Mouse (Mus musculus): ENCODE measurements at regions not wholly inside any gene's neighbourhood (a gene's known extent, or its start where the extent isn't known, plus 50 kb on each side); places are given as distances from the start of the nearest gene placed in this dataset.

- Histone ChIP-seq H3K9ac (replicated peaks) (no peak overlapping the region), H3K36me3 (replicated peaks; ENCODE audit: control insufficient read depth, insufficient read depth, low read depth) (no peaks in the 10 kb centered on the region), H3K27ac (no peak overlapping the region), H3K4me1 (replicated peaks; ENCODE audit: control insufficient read depth in 2 of 2, insufficient read depth in 2 of 2, low read length in 1 of 2) (no peaks in the 10 kb centered on the region), H3K9me3 (ENCODE audit: control insufficient read depth, low read length) (no peaks in the 10 kb centered on the region), H3K27me3 (ENCODE audit: control insufficient read depth, insufficient read depth, low read length) (no peaks in the 10 kb centered on the region), H3K4me2 (ENCODE audit: low read depth) (no peak overlapping the region), H3K4me3 (ENCODE audit: insufficient read depth in 1 of 2, low read depth in 2 of 2, low read length in 2 of 2) (no peak overlapping the region)
- TF ChIP-seq CTCF (IDR thresholded peaks at IDR 0.05; ENCODE audit: low read depth) (no peak), EP300 (IDR thresholded peaks at IDR 0.05; ENCODE audit: low read depth) (no peak)
- 69% methylated on average over 12 of the region's 12 CpGs for WGBS (ENCODE audit: insufficient replicate concordance)
- ATAC-seq (ENCODE audit: insufficient read depth) (no peak), DNase-seq (ENCODE audit: low read depth in 3 of 3, low spot score in 3 of 3) (no peak)
These were observed 300.0 kb upstream of the Tbx3 start for GRCm38 (mm10) chr5:119370481-119370880.

GRCm38 (mm10) chr5:119370931-119371330 lies 299.5 kb upstream of the Tbx3 start:
- no peaks in the 10 kb centered on the region for H3K27me3 ChIP-seq (ENCODE audit: control insufficient read depth, insufficient read depth, low read length)
- H3K9me3 ChIP-seq (ENCODE audit: control insufficient read depth, low read length) = no peaks in the 10 kb centered on the region
- 40% methylated on average over 16 of the region's 16 CpGs for WGBS (ENCODE audit: insufficient replicate concordance)
- no peak overlapping the region for H3K27ac ChIP-seq
- ATAC-seq (ENCODE audit: insufficient read depth) (no peak), DNase-seq (ENCODE audit: low read depth in 3 of 3, low spot score in 3 of 3) (no peak)
- H3K4me1 ChIP-seq (replicated peaks; ENCODE audit: control insufficient read depth in 2 of 2, insufficient read depth in 2 of 2, low read length in 1 of 2) = no peaks in the 10 kb centered on the region
- TF ChIP-seq EP300 (IDR thresholded peaks at IDR 0.05; ENCODE audit: low read depth) (no peak), CTCF (IDR thresholded peaks at IDR 0.05; ENCODE audit: low read depth) (no peak)
- H3K4me2 ChIP-seq (ENCODE audit: low read depth) = no peak overlapping the region
- H3K36me3 ChIP-seq (replicated peaks; ENCODE audit: control insufficient read depth, insufficient read depth, low read depth) = no peaks in the 10 kb centered on the region
- no peak overlapping the region for H3K9ac ChIP-seq (replicated peaks)
- no peak overlapping the region for H3K4me3 ChIP-seq (ENCODE audit: insufficient read depth in 1 of 2, low read depth in 2 of 2, low read length in 2 of 2)

GRCm38 (mm10) chr5:119373774-119374700 lies 296.4 kb upstream of the Tbx3 start:
- H3K9ac ChIP-seq (replicated peaks) = no peak overlapping the region
- 69% methylated on average over 24 of the region's 24 CpGs for WGBS (ENCODE audit: insufficient replicate concordance)
- TF ChIP-seq EP300 (IDR thresholded peaks at IDR 0.05; ENCODE audit: low read depth) (no peak), CTCF (IDR thresholded peaks at IDR 0.05; ENCODE audit: low read depth) (no peak)
- no peak overlapping the region for H3K4me2 ChIP-seq (ENCODE audit: low read depth)
- H3K36me3 ChIP-seq (replicated peaks; ENCODE audit: control insufficient read depth, insufficient read depth, low read depth) = no peaks in the 10 kb centered on the region
- DNase-seq (ENCODE audit: low read depth in 3 of 3, low spot score in 3 of 3) = no peak
- no peaks in the 10 kb centered on the region for H3K9me3 ChIP-seq (ENCODE audit: control insufficient read depth, low read length)
- peaks cover 0 to 4% of the 10 kb centered on the region in 2 experiments; a peak in 1 of 4 replicates for H3K4me1 ChIP-seq (replicated peaks; ENCODE audit: control insufficient read depth in 2 of 2, insufficient read depth in 2 of 2, low read length in 1 of 2)
- H3K27ac ChIP-seq = no peak overlapping the region
- H3K27me3 ChIP-seq (ENCODE audit: control insufficient read depth, insufficient read depth, low read length) = no peaks in the 10 kb centered on the region
- no peak for ATAC-seq (ENCODE audit: insufficient read depth)
- no peak overlapping the region for H3K4me3 ChIP-seq (ENCODE audit: insufficient read depth in 1 of 2, low read depth in 2 of 2, low read length in 2 of 2)

- H3K4me2 ChIP-seq (ENCODE audit: low read depth) = no peak overlapping the region
- no peaks in the 10 kb centered on the region for H3K27me3 ChIP-seq (ENCODE audit: control insufficient read depth, insufficient read depth, low read length)
- no peak overlapping the region for H3K4me3 ChIP-seq (ENCODE audit: insufficient read depth in 1 of 2, low read depth in 2 of 2, low read length in 2 of 2)
- H3K27ac ChIP-seq = no peak overlapping the region
- ATAC-seq (ENCODE audit: insufficient read depth) = no peak
- H3K9ac ChIP-seq (replicated peaks) = no peak overlapping the region
- H3K36me3 ChIP-seq (replicated peaks; ENCODE audit: control insufficient read depth, insufficient read depth, low read depth) = no peaks in the 10 kb centered on the region
- TF ChIP-seq CTCF (IDR thresholded peaks at IDR 0.05; ENCODE audit: low read depth) = no peak
- TF ChIP-seq EP300 (IDR thresholded peaks at IDR 0.05; ENCODE audit: low read depth) = no peak
- no peaks in the 10 kb centered on the region for H3K9me3 ChIP-seq (ENCODE audit: control insufficient read depth, low read length)
- 72% methylated on average over 3 of the region's 3 CpGs for WGBS (ENCODE audit: insufficient replicate concordance)
- peaks cover 0 to 4% of the 10 kb centered on the region in 2 experiments; a peak in 1 of 4 replicates for H3K4me1 ChIP-seq (replicated peaks; ENCODE audit: control insufficient read depth in 2 of 2, insufficient read depth in 2 of 2, low read length in 1 of 2)
- no peak for DNase-seq (ENCODE audit: low read depth in 3 of 3, low spot score in 3 of 3)
These were observed 295.6 kb upstream of the Tbx3 start for GRCm38 (mm10) chr5:119374861-119375260.

- no peak for DNase-seq (ENCODE audit: low read depth in 3 of 3, low spot score in 3 of 3)
- WGBS (ENCODE audit: insufficient replicate concordance) = 38% methylated on average over 8 of the region's 8 CpGs
- Histone ChIP-seq H3K9ac (replicated peaks) (no peak overlapping the region), H3K27ac (no peak overlapping the region), H3K27me3 (ENCODE audit: control insufficient read depth, insufficient read depth, low read length) (no peaks in the 10 kb centered on the region), H3K4me3 (ENCODE audit: insufficient read depth in 1 of 2, low read depth in 2 of 2, low read length in 2 of 2) (no peak overlapping the region), H3K4me1 (replicated peaks; ENCODE audit: control insufficient read depth in 2 of 2, insufficient read depth in 2 of 2, low read length in 1 of 2) (peaks cover 0 to 4% of the 10 kb centered on the region in 2 experiments; a peak in 1 of 4 replicates), H3K4me2 (ENCODE audit: low read depth) (no peak overlapping the region), H3K9me3 (ENCODE audit: control insufficient read depth, low read length) (no peaks in the 10 kb centered on the region), H3K36me3 (replicated peaks; ENCODE audit: control insufficient read depth, insufficient read depth, low read depth) (no peaks in the 10 kb centered on the region)
- TF ChIP-seq EP300 (IDR thresholded peaks at IDR 0.05; ENCODE audit: low read depth) (no peak), CTCF (IDR thresholded peaks at IDR 0.05; ENCODE audit: low read depth) (no peak)
- no peak for ATAC-seq (ENCODE audit: insufficient read depth)
These were observed 292.2 kb upstream of the Tbx3 start for GRCm38 (mm10) chr5:119378261-119378660.
